Mouse (Mus musculus): ENCODE measurements around the gene Hk1.
A peak's percentile ranks its signal among the peaks of the same experiment; 100 is the strongest.
"Not testable (repeated sequence)": the region's sequence is repeated elsewhere in the genome, so short reads cannot be mapped to it uniquely, and the experiment has no call there.

Hk1 gene

DNA sequence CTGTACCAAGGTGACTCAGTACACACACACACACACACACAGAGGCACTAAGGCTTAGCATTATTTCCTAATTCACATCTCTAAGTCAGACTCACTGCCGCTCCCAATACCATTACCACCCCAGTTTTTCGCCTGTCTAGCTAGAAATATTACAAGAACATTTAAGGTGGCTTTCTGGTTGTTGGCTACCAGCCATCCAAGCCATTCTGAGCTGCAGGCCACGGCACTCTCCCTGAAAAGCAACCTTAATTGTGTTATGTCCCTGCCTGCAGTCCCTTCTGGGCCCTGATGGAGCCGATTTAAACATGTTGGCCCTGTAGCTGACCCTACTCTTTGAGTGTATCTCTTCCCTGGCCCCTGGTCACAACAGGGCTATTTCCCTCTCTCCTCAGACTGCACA is 37.8 kb downstream of the Hk1 start:
- DNase-seq (ENCODE audit: low read depth, low spot score): no peak

DNA sequence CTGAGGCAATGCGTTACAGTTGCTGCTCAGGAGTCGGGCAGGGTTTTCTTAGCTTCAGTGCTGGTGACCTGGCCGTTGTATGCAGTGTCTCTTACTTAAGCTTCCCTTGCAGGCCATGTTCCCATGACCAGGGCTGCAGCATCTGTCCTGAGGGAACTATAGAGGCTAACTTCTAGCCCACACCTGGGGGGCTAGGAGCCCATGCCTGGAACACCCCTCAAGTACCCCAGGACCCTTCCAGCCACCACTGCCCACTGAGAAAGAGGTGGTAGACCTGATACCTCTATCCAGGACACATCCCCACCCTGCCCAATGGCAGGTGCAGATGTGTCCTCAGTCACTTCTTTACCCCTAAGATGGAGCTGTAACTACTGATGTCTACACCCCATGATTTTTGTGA is 38.7 kb downstream of the Hk1 start:
- DNase-seq (ENCODE audit: low read depth, low spot score): no peak

DNA sequence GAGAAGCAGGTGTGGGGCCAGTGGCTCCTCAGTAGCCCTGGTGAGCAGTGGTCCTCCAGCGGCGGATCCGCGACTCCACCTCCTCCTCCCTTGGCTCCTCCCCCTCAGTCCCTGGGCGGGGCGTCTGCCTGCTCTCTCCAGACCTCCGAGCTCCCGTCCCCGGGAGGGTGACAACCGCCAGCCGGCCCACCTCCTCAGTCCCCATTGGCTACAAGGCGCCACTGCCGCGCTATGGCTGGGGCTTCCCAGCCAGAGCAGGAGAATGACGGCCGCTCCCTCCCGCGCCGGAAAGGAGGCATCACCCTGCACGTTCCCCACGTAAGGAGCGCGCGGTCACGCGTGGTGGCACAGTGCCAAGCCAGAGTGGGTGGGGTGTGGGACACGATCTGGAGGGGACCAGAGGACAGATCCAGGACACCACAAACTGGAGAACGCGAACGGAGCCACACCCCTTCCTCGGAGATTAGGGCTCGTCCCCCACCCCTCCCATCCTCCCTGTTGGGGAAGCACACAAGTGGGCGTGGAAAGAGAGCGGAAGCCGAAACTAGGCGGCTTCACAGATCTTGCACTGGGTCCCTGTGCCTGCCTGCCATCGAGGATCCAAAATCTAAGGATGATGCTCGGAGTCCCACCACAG is 39.5 kb downstream of the Hk1 start:
- peak; percentile 87 for DNase-seq (ENCODE audit: low read depth, low spot score)

DNA sequence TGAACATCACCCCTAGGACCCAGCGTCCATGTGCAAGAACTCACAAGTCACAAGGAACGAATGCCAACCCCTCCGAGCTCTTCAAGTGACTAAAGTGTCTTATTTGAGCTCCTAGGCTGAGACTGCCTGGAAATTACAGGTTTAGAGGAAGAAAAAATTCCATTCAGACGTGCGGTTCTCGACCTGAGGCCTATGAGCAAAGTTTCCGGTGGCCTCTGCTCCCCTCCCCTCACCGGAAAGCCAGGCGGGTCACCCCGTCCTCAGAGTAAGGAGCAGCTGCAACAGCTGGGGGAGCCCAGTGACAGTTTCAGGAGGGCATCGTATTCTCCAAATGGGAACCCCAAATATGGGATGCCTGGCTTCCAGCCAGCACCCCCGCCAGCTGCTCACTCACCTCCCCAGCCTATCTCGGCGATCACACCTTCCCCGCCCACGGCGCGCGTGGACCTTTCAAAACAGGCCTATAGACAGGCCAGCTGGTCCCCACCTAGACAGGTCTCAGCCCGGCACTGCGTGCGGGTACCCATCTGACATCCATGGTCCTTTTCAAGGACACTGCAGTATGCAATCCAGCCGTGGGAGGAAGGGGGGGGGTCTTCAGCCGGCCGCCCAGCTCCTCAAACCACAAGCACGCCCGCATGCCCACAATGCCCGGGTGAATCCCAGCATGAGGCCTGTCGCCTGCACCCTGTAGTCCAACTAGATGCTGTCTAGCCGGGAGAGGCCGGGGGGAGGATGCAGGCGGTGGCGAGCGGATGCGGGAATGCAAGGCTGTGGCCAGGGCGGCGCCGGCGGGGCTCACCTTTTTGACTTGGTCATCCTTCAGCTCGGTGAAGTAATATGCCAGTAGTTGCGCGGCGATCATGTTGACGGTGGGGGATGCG is 40.3 kb downstream of the Hk1 start:
- no peak for DNase-seq (ENCODE audit: low read depth, low spot score)

DNA sequence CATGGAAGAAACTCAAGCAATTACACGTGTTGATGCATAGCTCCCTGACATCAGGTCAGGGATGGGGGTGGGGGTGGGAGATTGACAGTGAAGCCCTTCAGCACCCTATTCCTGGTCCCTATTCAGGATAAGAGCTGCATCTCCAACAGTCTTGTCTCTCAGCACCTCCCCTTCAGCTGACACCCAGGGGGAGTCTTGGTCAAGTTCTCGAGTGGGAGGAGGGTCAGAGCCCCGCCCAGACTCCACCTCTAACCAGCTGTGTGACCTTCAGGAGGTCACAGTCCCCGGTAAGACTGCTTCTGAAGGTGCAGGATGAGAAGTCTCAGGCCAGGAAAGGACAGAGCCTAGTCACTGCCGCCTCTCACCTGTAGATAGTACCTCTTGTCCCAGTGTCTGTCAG is 41.1 kb downstream of the Hk1 start:
- DNase-seq (ENCODE audit: low read depth, low spot score): no peak

DNA sequence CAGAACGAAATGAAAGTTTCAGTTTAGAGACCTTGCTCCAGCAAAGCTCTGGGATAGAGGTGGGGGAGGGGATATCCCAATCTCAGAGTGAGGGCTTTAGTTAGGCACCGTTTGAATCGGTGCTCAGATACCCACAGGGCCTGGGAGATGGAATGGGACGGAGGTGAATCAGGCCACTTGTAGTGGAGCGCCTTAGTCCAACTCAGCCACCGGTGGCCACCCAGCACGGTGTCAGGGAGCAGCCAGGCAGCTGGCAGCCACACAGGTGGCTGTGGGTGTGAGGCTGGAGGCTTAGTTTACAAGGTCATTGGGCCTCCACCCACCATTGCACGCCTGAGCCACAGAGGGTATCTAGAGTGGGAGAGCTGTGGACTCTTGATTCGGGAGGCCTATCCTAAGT is 41.5 kb downstream of the Hk1 start:
- no peak for DNase-seq (ENCODE audit: low read depth, low spot score)

DNA sequence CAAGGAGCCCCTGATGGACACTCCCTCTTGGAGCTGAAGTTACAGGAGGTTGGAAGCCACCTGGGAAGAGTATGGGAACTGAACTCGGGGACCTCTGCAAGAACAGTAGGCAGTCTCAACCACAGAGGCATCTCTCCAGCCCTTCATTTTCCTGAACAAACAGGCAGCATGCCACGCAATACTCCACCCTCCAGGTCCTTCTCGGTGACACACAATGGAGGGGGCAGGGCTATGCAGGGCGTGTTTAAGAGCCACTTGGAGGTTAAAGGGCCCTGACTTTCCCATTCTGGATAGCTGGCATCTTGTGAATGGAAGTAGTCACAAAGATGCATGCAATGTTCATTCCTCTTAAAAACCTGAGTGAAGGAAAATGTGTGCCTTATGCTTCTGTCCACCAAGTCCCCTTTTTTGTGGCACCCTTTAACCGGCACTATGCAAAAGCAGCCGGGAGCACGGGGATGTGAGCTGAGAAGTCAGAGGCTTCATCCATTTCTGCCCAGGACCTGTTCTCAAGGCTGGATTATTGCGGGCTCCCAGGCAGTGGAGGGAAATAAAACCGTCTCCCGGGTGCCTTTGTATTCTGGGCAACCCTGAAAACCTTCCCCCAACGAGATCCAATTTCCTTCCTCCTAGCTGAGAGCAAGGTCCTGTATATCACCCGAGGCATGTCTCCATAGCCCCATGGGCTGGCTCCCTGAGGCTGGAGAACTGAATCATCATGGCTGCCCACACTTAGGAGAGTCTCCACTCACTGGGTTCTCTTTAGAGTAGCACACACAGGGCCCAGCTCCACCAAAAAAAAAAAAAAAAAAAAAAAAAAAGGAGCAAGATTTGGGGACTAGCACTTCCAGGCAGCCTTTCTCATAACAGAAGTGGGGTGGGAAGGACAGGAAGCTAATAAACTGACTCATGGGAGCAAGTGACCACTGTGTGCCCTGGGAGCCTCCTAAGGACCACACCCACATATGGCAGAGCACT is 42.8 kb downstream of the Hk1 start:
- DNase-seq (ENCODE audit: low read depth, low spot score): no peak

DNA sequence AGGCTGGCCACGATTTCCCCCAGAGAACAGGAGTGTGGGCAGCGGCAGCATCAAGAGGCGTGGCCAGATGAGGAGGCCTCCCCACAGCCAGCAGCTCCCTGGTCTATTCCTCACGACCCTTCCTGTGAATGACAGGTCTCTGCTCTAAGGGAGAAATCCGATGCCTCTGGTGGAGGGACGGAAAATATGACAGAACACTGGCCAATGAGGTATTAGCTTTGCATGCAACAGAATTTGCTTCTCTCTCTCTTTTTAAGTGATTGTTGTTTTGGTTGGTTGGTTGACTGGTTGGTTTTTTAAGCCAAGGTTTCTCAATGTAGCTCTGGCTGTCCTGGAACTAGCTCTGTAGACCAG is 44.3 kb downstream of the Hk1 start:
- DNase-seq (ENCODE audit: low read depth, low spot score): no peak

DNA sequence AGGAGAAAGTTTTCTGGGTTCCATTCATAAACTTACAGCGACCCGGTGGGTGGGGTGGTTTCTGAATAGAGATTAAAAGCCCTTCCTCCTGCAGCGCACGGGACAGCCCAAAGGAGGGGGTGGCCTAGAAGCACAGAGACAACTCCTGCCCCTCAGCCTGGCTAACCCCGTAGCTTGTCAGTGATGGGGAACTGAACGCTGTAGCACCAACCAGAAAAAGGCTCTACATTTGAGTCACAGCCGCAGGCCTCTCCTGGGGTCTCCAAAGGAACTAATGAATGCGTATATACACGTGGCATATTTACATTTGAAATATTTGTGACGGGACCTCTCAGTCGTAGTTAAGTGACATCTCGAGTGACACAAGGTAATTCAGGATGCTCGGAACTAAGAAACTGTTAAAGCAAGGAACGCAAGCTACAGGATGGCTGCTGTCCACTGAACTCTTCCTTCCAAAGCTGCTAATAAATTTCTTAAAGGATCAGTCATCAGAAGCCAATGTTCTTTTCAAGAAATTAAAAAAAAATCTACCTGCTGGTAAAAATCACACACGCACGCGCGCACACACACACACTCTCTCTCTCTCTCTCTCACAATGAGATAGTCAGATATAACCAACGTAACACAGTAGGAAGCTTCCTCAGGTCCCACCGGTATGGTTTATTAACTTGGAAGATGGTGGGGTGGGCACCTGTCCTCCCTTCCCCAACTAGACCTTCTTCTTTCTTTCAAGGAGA is 44.9 kb downstream of the Hk1 start:
- DNase-seq (ENCODE audit: low read depth, low spot score): no peak

DNA sequence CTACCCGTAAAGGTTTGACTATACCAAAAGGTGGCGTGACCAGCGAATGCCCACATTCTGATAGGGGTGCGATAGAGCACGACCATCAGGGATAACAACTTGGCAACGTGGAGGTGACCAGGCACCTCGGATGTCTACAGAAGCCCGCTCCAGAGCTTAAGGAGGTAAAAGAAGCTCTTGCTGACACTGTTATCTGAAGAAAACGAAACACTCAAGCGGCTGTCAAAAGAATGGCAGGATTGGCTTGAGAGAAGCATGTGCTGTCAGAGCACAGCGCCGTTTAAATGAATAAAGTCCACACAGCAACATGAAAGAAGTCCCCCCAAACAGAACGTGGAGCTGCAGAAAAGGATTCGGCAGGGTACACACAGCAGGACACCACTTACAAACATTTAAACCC is 46.4 kb downstream of the Hk1 start:
- no peak for DNase-seq (ENCODE audit: low read depth, low spot score)

DNA sequence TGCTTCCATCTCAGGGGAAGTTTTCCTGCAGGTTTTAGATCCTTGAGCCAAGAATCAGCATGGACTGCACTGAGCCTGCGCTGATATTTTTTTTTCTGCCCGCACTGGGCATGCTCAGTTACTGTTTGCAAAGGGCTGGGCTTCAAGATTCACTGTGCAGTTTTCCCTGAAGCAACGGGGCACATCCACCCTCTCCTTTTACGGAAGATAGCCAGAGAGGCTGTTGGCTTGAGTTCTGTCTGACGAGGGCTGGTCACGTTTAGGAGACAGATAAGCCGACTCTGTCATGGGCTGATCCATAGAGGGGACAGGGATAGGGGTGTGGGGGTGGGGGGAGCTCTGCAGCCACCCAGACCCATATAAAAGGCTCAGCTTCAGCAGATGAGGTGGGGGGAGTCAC is 47.2 kb downstream of the Hk1 start:
- no peak for DNase-seq (ENCODE audit: low read depth, low spot score)

DNA sequence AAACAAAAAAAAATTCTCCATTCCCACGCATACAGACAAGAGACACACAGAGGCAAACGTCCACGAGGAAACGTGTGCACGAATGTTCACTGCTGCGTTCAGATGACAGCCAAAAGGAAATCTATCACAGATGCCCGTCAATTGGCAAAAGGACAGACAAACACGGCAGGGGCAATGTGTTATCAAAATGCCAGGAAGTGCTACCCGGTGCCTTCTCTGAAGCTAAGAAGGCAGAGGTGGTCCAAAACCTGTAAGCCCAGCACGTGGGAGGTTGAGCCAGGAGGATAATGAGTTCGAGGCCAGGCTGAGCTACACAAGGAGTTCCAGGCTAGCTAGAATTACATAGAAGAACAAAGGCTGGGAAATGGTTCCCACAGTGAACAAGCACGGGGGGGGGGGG is 47.9 kb downstream of the Hk1 start:
- no peak for DNase-seq (ENCODE audit: low read depth, low spot score)

DNA sequence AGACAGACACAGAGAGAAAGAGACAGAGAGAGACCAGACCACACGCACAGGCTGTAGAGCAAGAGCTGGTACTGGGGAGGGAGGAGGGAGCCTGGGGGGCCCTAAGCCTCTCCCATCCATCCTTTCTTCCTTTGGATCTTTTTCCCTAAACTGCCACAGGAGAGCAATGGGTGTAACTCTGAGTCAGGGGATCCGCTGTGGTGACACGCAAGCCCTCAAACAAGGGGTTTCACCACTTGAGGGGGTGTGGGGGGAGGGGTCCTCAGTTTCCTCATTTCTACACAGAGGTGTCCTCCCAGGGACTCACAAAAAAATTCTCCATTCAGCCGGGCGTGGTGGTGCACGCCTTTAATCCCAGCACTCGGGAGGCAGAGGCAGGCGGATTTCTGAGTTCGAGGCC is 48.4 kb downstream of the Hk1 start:
- DNase-seq (ENCODE audit: low read depth, low spot score): no peak

DNA sequence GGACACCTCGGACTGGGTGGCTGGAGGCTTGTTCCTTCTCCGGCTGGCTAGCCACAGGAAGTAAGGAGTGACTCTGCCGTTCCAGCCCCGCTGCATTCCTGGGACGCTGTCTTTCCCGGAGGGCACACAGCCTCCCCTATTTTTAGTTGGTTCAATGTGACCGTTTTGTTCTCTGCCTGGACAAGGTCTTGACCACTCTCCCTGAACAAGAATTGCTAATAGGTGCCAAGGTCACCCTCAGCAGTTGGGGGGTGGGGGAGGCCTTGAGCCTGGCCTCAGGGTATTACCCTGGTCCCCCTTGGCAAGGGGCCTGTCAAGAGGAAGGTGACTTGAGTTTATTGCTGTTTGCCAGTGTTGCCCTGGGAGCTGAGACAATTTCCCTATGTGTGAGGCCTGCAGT is 49.9 kb downstream of the Hk1 start:
- DNase-seq (ENCODE audit: low read depth, low spot score): no peak

DNA sequence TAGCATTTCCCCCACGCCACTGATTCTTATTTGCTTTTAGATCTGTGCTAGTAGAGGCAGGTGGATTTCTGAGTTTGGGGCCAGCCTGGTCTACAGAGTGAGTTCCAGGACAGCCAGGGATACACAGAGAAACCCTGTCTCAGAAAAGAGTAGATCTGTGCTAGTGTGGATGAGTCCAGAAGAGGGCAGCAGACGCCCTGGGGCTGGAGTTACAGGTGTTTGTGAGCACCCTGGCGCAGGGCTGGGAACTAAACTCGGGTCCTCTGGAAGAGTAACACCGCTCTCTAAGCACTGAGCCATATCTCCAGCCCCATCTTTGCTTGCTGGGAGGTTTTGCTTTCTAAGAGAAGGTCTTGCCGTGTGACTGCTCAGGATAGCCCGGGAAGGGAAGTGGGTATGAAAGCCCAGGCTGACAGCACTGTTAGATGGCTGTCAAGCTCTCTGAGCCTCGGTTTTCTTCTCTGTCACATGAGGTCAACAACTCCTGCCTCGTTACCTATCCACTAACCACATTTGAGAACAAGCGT is 50.8 kb downstream of the Hk1 start:
- no peak for DNase-seq (ENCODE audit: low read depth, low spot score)

DNA sequence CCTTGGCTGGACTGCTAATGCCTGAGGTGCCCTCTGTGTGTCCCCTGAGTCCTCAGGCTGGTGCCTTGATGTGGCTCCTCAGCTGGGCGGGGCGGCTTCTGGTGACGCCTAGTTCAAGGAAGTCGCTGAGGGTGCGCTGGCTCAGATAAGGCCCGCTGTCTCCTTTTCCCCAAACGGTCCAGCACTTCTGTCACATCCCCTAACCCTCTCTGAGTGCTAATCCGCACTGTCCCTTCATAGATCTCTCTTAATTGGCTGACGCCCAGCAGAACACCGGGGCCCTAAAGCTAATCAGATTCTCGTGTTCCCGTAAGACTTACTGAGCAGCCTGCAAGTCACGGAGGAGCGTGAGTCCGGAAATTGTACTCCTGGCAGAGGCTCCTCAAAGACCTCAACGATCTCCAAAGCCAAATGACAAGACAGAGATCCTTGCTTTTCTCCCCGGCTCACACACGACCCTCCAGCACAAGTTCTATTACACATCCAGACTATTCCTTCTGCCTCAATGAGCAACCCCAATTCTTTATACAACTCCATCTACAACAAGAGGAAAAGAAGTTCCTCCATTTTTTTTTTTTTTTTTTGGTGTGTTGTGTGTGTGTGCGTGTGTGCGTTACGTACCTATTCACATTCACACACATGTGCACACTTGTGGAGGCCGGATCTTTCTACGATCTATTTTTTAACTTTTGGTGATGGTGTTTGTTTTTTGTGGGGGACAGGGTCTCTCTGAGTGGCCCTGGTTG is 52.0 kb downstream of the Hk1 start:
- no peak for DNase-seq (ENCODE audit: low read depth, low spot score)

DNA sequence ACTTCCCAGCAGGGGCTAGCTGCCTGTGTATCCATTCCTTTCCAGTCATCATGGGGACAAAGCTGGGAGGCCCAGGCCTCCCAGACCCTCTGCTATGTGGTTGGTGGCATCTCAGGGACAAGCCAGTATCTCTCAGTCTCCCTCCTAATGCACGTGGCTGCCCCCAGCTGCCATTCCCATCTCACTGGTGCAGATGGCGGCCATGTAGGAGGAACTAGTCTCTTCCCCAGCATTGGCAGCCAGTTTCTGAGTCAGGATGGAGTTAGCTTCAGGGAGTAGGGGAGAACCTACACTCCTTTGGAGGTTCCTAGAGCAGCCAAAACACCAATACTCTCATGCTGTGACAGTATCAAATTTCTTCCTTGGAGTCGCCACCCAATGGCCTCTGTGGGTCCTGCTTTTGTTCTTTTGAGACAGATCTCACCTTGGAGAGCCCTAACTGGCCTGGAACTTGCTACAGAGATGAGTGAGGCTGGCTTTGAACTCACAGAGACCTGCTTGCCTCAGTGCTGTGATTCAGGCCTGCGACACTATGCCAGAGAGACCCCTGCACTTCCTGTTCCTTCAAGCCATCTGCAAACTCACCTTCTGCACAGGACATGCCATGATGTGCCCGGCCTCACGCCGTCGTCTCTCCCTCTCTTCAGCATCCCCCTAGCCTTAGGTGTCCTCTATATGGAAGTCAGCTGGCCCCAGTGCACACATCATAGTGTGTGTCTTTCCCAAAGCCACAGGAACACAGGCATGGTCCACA is 52.7 kb downstream of the Hk1 start:
- no peak for DNase-seq (ENCODE audit: low read depth, low spot score)

DNA sequence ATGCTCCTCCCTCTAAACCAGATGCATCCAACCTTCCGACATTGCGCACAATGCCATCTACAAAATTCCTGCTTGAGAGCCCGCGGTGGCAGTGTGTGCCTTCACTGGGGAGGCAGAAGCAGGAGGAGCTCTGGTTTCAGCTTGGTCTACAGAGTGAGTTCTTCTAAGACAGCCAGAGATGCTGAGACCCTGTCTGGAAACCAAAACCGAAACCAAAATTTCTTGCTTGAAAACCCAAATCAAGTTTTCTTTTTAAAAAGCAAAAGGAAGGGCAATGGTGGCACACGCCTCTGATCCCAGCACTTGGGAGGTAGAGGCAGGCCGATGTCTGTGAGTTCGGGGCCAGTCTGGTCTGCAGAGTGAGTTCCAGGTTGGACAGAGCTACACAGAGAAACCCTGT is 53.7 kb downstream of the Hk1 start:
- no peak for DNase-seq (ENCODE audit: low read depth, low spot score)

DNA sequence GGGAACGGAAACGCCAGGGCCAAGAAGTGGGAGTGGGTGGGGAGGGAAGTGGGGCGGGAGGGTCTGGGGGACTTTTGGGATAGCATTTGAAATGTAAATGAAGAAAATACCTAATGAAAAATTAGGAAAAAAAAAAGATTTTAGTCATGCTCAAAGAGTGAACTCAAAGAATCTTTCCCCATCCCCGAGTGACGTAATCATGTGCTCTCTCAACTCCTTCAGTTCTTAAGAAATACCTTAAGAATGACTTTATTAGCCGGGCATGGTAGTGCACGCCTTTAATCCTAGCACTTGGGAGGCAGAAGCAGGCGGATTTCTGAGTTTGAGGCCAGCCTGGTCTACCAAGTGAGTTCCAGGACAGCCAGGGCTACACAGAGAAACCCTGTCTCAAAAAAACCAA is 56.9 kb downstream of the Hk1 start:
- not testable (repeated sequence) for DNase-seq (ENCODE audit: low read depth, low spot score)

DNA sequence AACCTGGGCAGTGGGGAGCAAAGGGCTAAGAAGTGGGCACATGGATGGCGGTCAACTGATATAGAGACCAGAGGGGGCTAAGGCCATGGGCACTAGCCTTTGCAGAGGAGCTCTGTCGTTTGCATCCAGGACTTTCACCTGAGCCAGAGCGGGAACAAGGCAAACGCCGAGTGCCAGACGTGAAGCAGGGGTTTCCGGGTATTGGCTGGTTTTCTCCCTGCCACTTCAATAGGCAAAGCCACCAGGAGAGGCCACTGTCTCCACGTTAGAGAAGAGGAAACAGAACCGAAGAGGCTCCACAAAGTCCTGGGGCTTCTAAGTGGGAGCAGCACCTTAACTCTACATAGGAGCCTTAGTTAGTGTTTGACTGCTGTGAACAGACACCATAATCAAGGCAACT is 58.3 kb downstream of the Hk1 start:
- DNase-seq (ENCODE audit: low read depth, low spot score): no peak
